ENCODE assay signal across 17 mouse cellular contexts in genomic region chr12:111666380-111666779, GRCm38 (mm10). TPM values are rescaled to one million over a fixed set of nuclear protein-coding genes. Genes with fewer than 3 reads are reported as not detected.
DNase-seq lines count a peak whose midpoint lies in the region; ATAC-seq lines count a peak whose summit lies in the region.
"Had no signal": no experiment of that assay in that cellular context is flagged by ENCODE, and none has a peak within 500 bp of the region (broad histone marks: within the 10 kb centered on the region; RNA-seq: fewer than 3 reads in every experiment).

No protein-coding gene starts in this region.

- H3K27ac ChIP-seq in heart, embryonic 16.5 days (ENCODE audit: low read length), result peak overlapping the region; percentile 72
- H3K27ac ChIP-seq: hindbrain, embryonic 12.5 days; liver, embryonic 14.5 days had no signal

- WGBS in heart, embryonic 16.5 days, result 80% methylated on average over 13 of the region's 13 CpGs

- ATAC-seq in heart, embryonic 16.5 days (replicated peaks; ENCODE audit: extremely low read depth, insufficient read depth, low FRiP score), result no peak
- no peak for ATAC-seq in granulocyte monocyte progenitor cell, adult 5-6 weeks (replicated peaks; ENCODE audit: poor library complexity, severe bottlenecking)
- ATAC-seq: CD4-positive, CD25-positive, alpha-beta regulatory T cell, adult 4 months; intestine, embryonic 16.5 days; midbrain, embryonic 13.5 days had no signal

- no peaks in the 10 kb centered on the region for H3K27me3 ChIP-seq in heart, embryonic 16.5 days (ENCODE audit: control insufficient read depth, insufficient read depth, low read length)
- H3K27me3 ChIP-seq: hindbrain, embryonic 12.5 days; midbrain, embryonic 13.5 days had no signal

- H3K4me3 ChIP-seq in heart, embryonic 16.5 days (ENCODE audit: low read length), result no peak overlapping the region
- H3K4me3 ChIP-seq: embryonic facial prominence, embryonic 13.5 days; forebrain, embryonic 10.5 days; hindbrain, embryonic 12.5 days; midbrain, embryonic 13.5 days had no signal

- no peak for DNase-seq in heart, postnatal 25 days (ENCODE audit: low spot score)
- DNase-seq in retina, postnatal 1 day, result peak; percentile 3
- DNase-seq in retina, embryonic 14.5 days (ENCODE audit: low spot score), result no peak
- peak; percentile 63 to 84 for DNase-seq in left cerebral cortex, postnatal 14 days (ENCODE audit: low spot score in 2 of 2)
- no peak for DNase-seq in gastrocnemius, postnatal 4 days (ENCODE audit: low spot score in 2 of 2)
- DNase-seq: cerebellum, adult 11 months; kidney, postnatal 14 days; lung, postnatal 10 days had no signal

- no peaks in the 10 kb centered on the region for H3K9me3 ChIP-seq in heart, embryonic 16.5 days (replicated peaks; ENCODE audit: control insufficient read depth, low read length)
- H3K9me3 ChIP-seq: embryonic facial prominence, embryonic 13.5 days; forebrain, embryonic 10.5 days; hindbrain, embryonic 12.5 days; midbrain, embryonic 13.5 days had no signal

- intact Hi-C loops in heart, postnatal 25 days (cut with DNase I), result loop anchor here (5.0 kb wide), 1 partner anchor 296 kb away; no protein-coding TSS in a partner anchor
- intact Hi-C loops in left cerebral cortex, postnatal 14 days (cut with DNase I), result loop anchor here (5.0 kb wide), 2 partner anchors 46 to 66 kb away; partner anchors contain the start of genes Apopt1 and Bag5

- no peak overlapping the region for H3K9ac ChIP-seq in heart, embryonic 16.5 days (ENCODE audit: low read length)
- H3K9ac ChIP-seq: hindbrain, embryonic 12.5 days; liver, embryonic 14.5 days; midbrain, embryonic 13.5 days had no signal

- H3K36me3 ChIP-seq in heart, embryonic 16.5 days (ENCODE audit: control insufficient read depth, insufficient read depth), result no peaks in the 10 kb centered on the region

- H3K4me2 ChIP-seq in heart, embryonic 16.5 days (ENCODE audit: low read depth, low read length), result no peak overlapping the region
- H3K4me2 ChIP-seq: embryonic facial prominence, embryonic 13.5 days; hindbrain, embryonic 12.5 days; midbrain, embryonic 13.5 days had no signal

- H3K4me1 ChIP-seq in heart, embryonic 16.5 days (ENCODE audit: control insufficient read depth, insufficient read depth, low read length), result peaks cover 47% of the 10 kb centered on the region

RNA-seq across cellular contexts. Expression of gene Ckb, which starts 5.8 kb away (rescaled TPM):
- 388 and 414 TPM in 2 replicates for polyA plus RNA-seq in heart, embryonic 16.5 days (2015; fragmentation: Nextera tagmentation; extraction: Ambion mirVana)
- total RNA-seq in heart, postnatal 25 days (2021), result 10 to 100 TPM; 91.2 to 98.8 TPM
- 1,000 to 10,000 TPM; 1,395 to 1,474 TPM for total RNA-seq in left cerebral cortex, postnatal 14 days (2021)
- total RNA-seq in gastrocnemius, postnatal 4 days (2021), result 10 to 100 TPM; 48.6 to 61.8 TPM
- total RNA-seq in granulocyte monocyte progenitor cell, adult 5-6 weeks (2014; fragmentation: Nextera tagmentation), result 4.2 TPM in 1 of 2 replicates, not detected in the other
- total RNA-seq in granulocyte monocyte progenitor cell, adult 5-6 weeks (2017), result 0.57 and 1.4 TPM in 2 replicates

RNA-seq across cellular contexts. Expression of gene Trmt61a, which starts 11.5 kb away (rescaled TPM):
- polyA plus RNA-seq in heart, embryonic 16.5 days (2015; fragmentation: Nextera tagmentation; extraction: Ambion mirVana), result 7.7 and 8.5 TPM in 2 replicates
- total RNA-seq in heart, postnatal 25 days (2021), result 1 to 10 TPM; 4.4 to 5.7 TPM
- 10 to 100 TPM; 18.9 to 19.7 TPM for total RNA-seq in left cerebral cortex, postnatal 14 days (2021)
- total RNA-seq in gastrocnemius, postnatal 4 days (2021), result 1 to 10 TPM; 7.3 to 7.9 TPM
- 18.6 and 21.9 TPM in 2 replicates for total RNA-seq in granulocyte monocyte progenitor cell, adult 5-6 weeks (2014; fragmentation: Nextera tagmentation)
- 10.0 and 10.1 TPM in 2 replicates for total RNA-seq in granulocyte monocyte progenitor cell, adult 5-6 weeks (2017)

RNA-seq across cellular contexts. Expression of gene Bag5, which starts 46.7 kb away (rescaled TPM):
- 40.9 and 42.9 TPM in 2 replicates for polyA plus RNA-seq in heart, embryonic 16.5 days (2015; fragmentation: Nextera tagmentation; extraction: Ambion mirVana)
- 10 to 100 TPM; 19.4 to 21.2 TPM for total RNA-seq in heart, postnatal 25 days (2021)
- 10 to 100 TPM; 45.7 to 47.0 TPM for total RNA-seq in left cerebral cortex, postnatal 14 days (2021)
- 10 to 100 TPM; 27.5 to 32.1 TPM for total RNA-seq in gastrocnemius, postnatal 4 days (2021)
- total RNA-seq in granulocyte monocyte progenitor cell, adult 5-6 weeks (2014; fragmentation: Nextera tagmentation), result 28.0 and 32.0 TPM in 2 replicates
- 33.3 and 41.2 TPM in 2 replicates for total RNA-seq in granulocyte monocyte progenitor cell, adult 5-6 weeks (2017)

RNA-seq across cellular contexts. Expression of gene Apopt1, which starts 46.7 kb away (rescaled TPM):
- polyA plus RNA-seq in heart, embryonic 16.5 days (2015; fragmentation: Nextera tagmentation; extraction: Ambion mirVana), result 40.2 and 43.9 TPM in 2 replicates
- total RNA-seq in heart, postnatal 25 days (2021), result 10 to 100 TPM; 32.1 to 36.4 TPM
- total RNA-seq in left cerebral cortex, postnatal 14 days (2021), result 10 to 100 TPM; 39.4 to 44.3 TPM
- 10 to 100 TPM; 36.1 to 40.1 TPM for total RNA-seq in gastrocnemius, postnatal 4 days (2021)
- 49.6 and 51.3 TPM in 2 replicates for total RNA-seq in granulocyte monocyte progenitor cell, adult 5-6 weeks (2014; fragmentation: Nextera tagmentation)
- total RNA-seq in granulocyte monocyte progenitor cell, adult 5-6 weeks (2017), result 57.2 and 60.9 TPM in 2 replicates

Comparison
In these comparisons a context has a peak if more than half of its experiments do, and no peak if none do; other contexts are left out.
1. DNase-seq: peak in retina, postnatal 1 day (single experiment) and left cerebral cortex, postnatal 14 days (2 of 2); none in heart, postnatal 25 days (single experiment), retina, embryonic 14.5 days (single experiment) and gastrocnemius, postnatal 4 days (0 of 2).
2. RNA of gene Ckb, which starts 5.8 kb away (total RNA-seq): 1,395 to 1,474 TPM in left cerebral cortex, postnatal 14 days; 91.2 to 98.8 TPM in heart, postnatal 25 days, 48.6 to 61.8 TPM in gastrocnemius, postnatal 4 days and 0.57 to 4.2 TPM in granulocyte monocyte progenitor cell, adult 5-6 weeks; every median in the first group is over 10 times any median in the second.